Mouse (Mus musculus): ENCODE results near the gene Filip1. TPM values are rescaled to one million over a fixed set of nuclear protein-coding genes. Genes with fewer than 3 reads are reported as not detected.
"Not testable (repeated sequence)": the region's sequence is repeated elsewhere in the genome, so short reads cannot be mapped to it uniquely, and the experiment has no call there.

The Filip1 gene
- 3.0 and 5.3 TPM in 2 replicates for polyA plus RNA-seq (2015; fragmentation: Nextera tagmentation; extraction: Ambion mirVana)

GRCm38 (mm10) chr9:80012751-80013150, at the start of gene Filip1:
Filip1 (minus strand) TSS chr9:80012851.
- no peak within 1 kb of the TSS for H3K4me2 ChIP-seq
- no peaks in the 10 kb centered on the region for H3K36me3 ChIP-seq (ENCODE audit: poor library complexity, severe bottlenecking)
- H3K4me1 ChIP-seq: no peaks in the 10 kb centered on the region
- ATAC-seq: no peak
- 80% methylated on average over 7 of the region's 7 CpGs for WGBS
- H3K9me3 ChIP-seq (replicated peaks): no peaks in the 10 kb centered on the region
- no peaks in the 10 kb centered on the region for H3K27me3 ChIP-seq
- H3K9ac ChIP-seq: no peak within 1 kb of the TSS
- H3K4me3 ChIP-seq: no peak within 1 kb of the TSS
- no peak within 1 kb of the TSS for H3K27ac ChIP-seq

GRCm38 (mm10) chr9:80057690-80058089, 45.0 kb upstream of the Filip1 start:
- Histone ChIP-seq H3K4me2 (no peak overlapping the region), H3K9ac (no peak overlapping the region), H3K4me3 (no peak overlapping the region), H3K27ac (no peak overlapping the region), H3K4me1 (no peaks in the 10 kb centered on the region), H3K9me3 (replicated peaks) (no peaks in the 10 kb centered on the region; the same call in 1 of the 2 replicates), H3K36me3 (ENCODE audit: poor library complexity, severe bottlenecking) (no peaks in the 10 kb centered on the region), H3K27me3 (no peaks in the 10 kb centered on the region)
- no peak for ATAC-seq
- 85% methylated on average over 2 of the region's 2 CpGs for WGBS

GRCm38 (mm10) chr9:80052951-80053350, 40.3 kb upstream of the Filip1 start:
- Histone ChIP-seq H3K4me2 (no peak overlapping the region), H3K27ac (no peak overlapping the region), H3K4me1 (no peaks in the 10 kb centered on the region), H3K9ac (no peak overlapping the region), H3K36me3 (ENCODE audit: poor library complexity, severe bottlenecking) (no peaks in the 10 kb centered on the region), H3K27me3 (no peaks in the 10 kb centered on the region), H3K9me3 (replicated peaks) (no peaks in the 10 kb centered on the region; the same call in 1 of the 2 replicates), H3K4me3 (no peak overlapping the region)
- 84% methylated on average over 5 of the region's 5 CpGs for WGBS
- ATAC-seq: no peak

- not testable (repeated sequence) for H3K9me3 ChIP-seq (replicated peaks); H3K4me1 ChIP-seq; H3K36me3 ChIP-seq (ENCODE audit: poor library complexity, severe bottlenecking); H3K4me2 ChIP-seq; ATAC-seq; H3K27me3 ChIP-seq; H3K27ac ChIP-seq; H3K4me3 ChIP-seq; H3K9ac ChIP-seq
- WGBS: 32% methylated on average over 5 of the region's 5 CpGs
These were observed 36.6 kb upstream of the Filip1 start for GRCm38 (mm10) chr9:80049271-80049670.

GRCm38 (mm10) chr9:80044301-80044700, 31.6 kb upstream of the Filip1 start:
- not testable (repeated sequence) for H3K4me2 ChIP-seq; H3K4me1 ChIP-seq; H3K9me3 ChIP-seq (replicated peaks); H3K36me3 ChIP-seq (ENCODE audit: poor library complexity, severe bottlenecking); H3K9ac ChIP-seq; H3K4me3 ChIP-seq; H3K27me3 ChIP-seq; H3K27ac ChIP-seq; ATAC-seq
- 81% methylated on average over 4 of the region's 4 CpGs for WGBS

GRCm38 (mm10) chr9:80039296-80039815, 26.7 kb upstream of the Filip1 start:
- Histone ChIP-seq H3K36me3 (ENCODE audit: poor library complexity, severe bottlenecking) (no peaks in the 10 kb centered on the region), H3K27me3 (no peaks in the 10 kb centered on the region), H3K27ac (no peak overlapping the region), H3K9me3 (replicated peaks) (no peaks in the 10 kb centered on the region), H3K4me2 (no peak overlapping the region), H3K4me1 (no peaks in the 10 kb centered on the region), H3K4me3 (no peak overlapping the region), H3K9ac (no peak overlapping the region)
- 4% methylated on average over 2 of the region's 2 CpGs for WGBS
- ATAC-seq: no peak

- Histone ChIP-seq H3K36me3 (ENCODE audit: poor library complexity, severe bottlenecking) (no peaks in the 10 kb centered on the region), H3K27ac (no peak overlapping the region), H3K4me3 (no peak overlapping the region), H3K4me2 (no peak overlapping the region), H3K4me1 (no peaks in the 10 kb centered on the region), H3K9me3 (replicated peaks) (no peaks in the 10 kb centered on the region), H3K9ac (no peak overlapping the region), H3K27me3 (no peaks in the 10 kb centered on the region)
- ATAC-seq: no peak
These were observed 25.3 kb upstream of the Filip1 start for GRCm38 (mm10) chr9:80037997-80038383.

- 91% methylated on average over 13 of the region's 13 CpGs for WGBS
- Histone ChIP-seq H3K9ac (no peak overlapping the region), H3K4me3 (no peak overlapping the region), H3K27me3 (no peaks in the 10 kb centered on the region), H3K4me1 (no peaks in the 10 kb centered on the region), H3K9me3 (replicated peaks) (no peaks in the 10 kb centered on the region), H3K36me3 (ENCODE audit: poor library complexity, severe bottlenecking) (no peaks in the 10 kb centered on the region), H3K4me2 (no peak overlapping the region), H3K27ac (no peak overlapping the region)
- no peak for ATAC-seq
These were observed 24.8 kb upstream of the Filip1 start for GRCm38 (mm10) chr9:80037262-80037996.

- Histone ChIP-seq H3K9me3 (replicated peaks) (no peaks in the 10 kb centered on the region), H3K4me2 (no peak overlapping the region), H3K4me3 (no peak overlapping the region), H3K9ac (no peak overlapping the region), H3K27me3 (no peaks in the 10 kb centered on the region), H3K4me1 (no peaks in the 10 kb centered on the region), H3K36me3 (ENCODE audit: poor library complexity, severe bottlenecking) (no peaks in the 10 kb centered on the region), H3K27ac (no peak overlapping the region)
- ATAC-seq: no peak
- 81% methylated on average over 6 of the region's 6 CpGs for WGBS
These were observed 13.9 kb upstream of the Filip1 start for GRCm38 (mm10) chr9:80026581-80027021.

- H3K4me2 ChIP-seq: no peak overlapping the region
- H3K36me3 ChIP-seq (ENCODE audit: poor library complexity, severe bottlenecking): no peaks in the 10 kb centered on the region
- H3K27ac ChIP-seq: no peak overlapping the region
- H3K4me3 ChIP-seq: no peak overlapping the region
- 3% methylated on average over 2 of the region's 2 CpGs for WGBS
- H3K9ac ChIP-seq: no peak overlapping the region
- no peaks in the 10 kb centered on the region for H3K27me3 ChIP-seq
- no peaks in the 10 kb centered on the region for H3K4me1 ChIP-seq
- no peaks in the 10 kb centered on the region for H3K9me3 ChIP-seq (replicated peaks)
- ATAC-seq: peak; percentile 50; the same call in 1 of the 2 replicates
These were observed 13.4 kb upstream of the Filip1 start for GRCm38 (mm10) chr9:80026017-80026416.

GRCm38 (mm10) chr9:80025347-80025746, 12.7 kb upstream of the Filip1 start:
- H3K4me3 ChIP-seq; H3K9me3 ChIP-seq (replicated peaks); H3K4me1 ChIP-seq; H3K27ac ChIP-seq; H3K9ac ChIP-seq; H3K36me3 ChIP-seq (ENCODE audit: poor library complexity, severe bottlenecking); H3K4me2 ChIP-seq; ATAC-seq; H3K27me3 ChIP-seq: not testable (repeated sequence)
- 92% methylated on average over 5 of the region's 5 CpGs for WGBS

- H3K27ac ChIP-seq: no peak overlapping the region
- ATAC-seq: no peak
- H3K9ac ChIP-seq: no peak overlapping the region
- no peaks in the 10 kb centered on the region for H3K36me3 ChIP-seq (ENCODE audit: poor library complexity, severe bottlenecking)
- H3K9me3 ChIP-seq (replicated peaks): no peaks in the 10 kb centered on the region
- no peak overlapping the region for H3K4me3 ChIP-seq
- H3K4me1 ChIP-seq: no peaks in the 10 kb centered on the region
- H3K27me3 ChIP-seq: no peaks in the 10 kb centered on the region
- WGBS: 72% methylated on average over 8 of the region's 8 CpGs
- no peak overlapping the region for H3K4me2 ChIP-seq
These were observed 10.2 kb upstream of the Filip1 start for GRCm38 (mm10) chr9:80022821-80023220.

- no peak overlapping the region for H3K4me2 ChIP-seq
- no peak overlapping the region for H3K4me3 ChIP-seq
- no peak overlapping the region for H3K9ac ChIP-seq
- no peaks in the 10 kb centered on the region for H3K27me3 ChIP-seq
- no peak overlapping the region for H3K27ac ChIP-seq
- no peaks in the 10 kb centered on the region for H3K36me3 ChIP-seq (ENCODE audit: poor library complexity, severe bottlenecking)
- no peaks in the 10 kb centered on the region for H3K9me3 ChIP-seq (replicated peaks)
- no peak for ATAC-seq
- no peaks in the 10 kb centered on the region for H3K4me1 ChIP-seq
- 42% methylated on average over 1 of the region's 1 CpGs for WGBS
These were observed 9.0 kb upstream of the Filip1 start for GRCm38 (mm10) chr9:80021648-80022047.

Data from forebrain, embryonic 13.5 days (tissue).